Mouse (Mus musculus) bone marrow macrophage, adult 2 months (primary cell): ENCODE results near the gene Fam187b.
"Not testable (repeated sequence)": the region's sequence is repeated elsewhere in the genome, so short reads cannot be mapped to it uniquely, and the experiment has no call there.

Experiments
- CTCF ChIP-seq: IDR thresholded peaks from 2 replicates; pipeline ENCODE4 v1.5.1; 2012; ENCODE audit warnings: low read depth, mild to moderate bottlenecking, low read length, moderate library complexity
- POLR2A ChIP-seq: IDR thresholded peaks from 2 replicates; pipeline ENCODE4 v1.6.1; 2012; ENCODE audit warnings: mild to moderate bottlenecking, low read depth, low read length, borderline replicate concordance

GRCm38 (mm10) chr7:30935422-30936099 is 38.0 kb upstream of the Fam187b start:
- not testable (repeated sequence) for TF ChIP-seq CTCF, POLR2A
